Comparison of ENCODE assay signal across 15 mouse cellular contexts in genomic region chr5:4349943-4350342, GRCm38 (mm10).
"Had no signal": no experiment of that assay in that cellular context is flagged by ENCODE, and none has a peak within 500 bp of the region (broad histone marks: within the 10 kb centered on the region; RNA-seq: fewer than 3 reads in every experiment).

No protein-coding gene starts in this region.

- H3K9me3 ChIP-seq: limb, embryonic 12.5 days; midbrain, embryonic 10.5 days; neural tube, embryonic 15.5 days had no signal

- H3K27me3 ChIP-seq: limb, embryonic 12.5 days; neural tube, embryonic 15.5 days had no signal

- H3K4me2 ChIP-seq: limb, embryonic 12.5 days; neural tube, embryonic 15.5 days had no signal

- DNase-seq: kidney, adult 11 months; kidney, adult 9 months; kidney, postnatal 36 days; lung, adult 18-20 months; lung, postnatal 4 days; midbrain, embryonic 14.5 days; right cerebral cortex, adult 18-20 months; right cerebral cortex, postnatal 25 days; thymus, postnatal 4 days had no signal

- H3K36me3 ChIP-seq: limb, embryonic 12.5 days; midbrain, embryonic 10.5 days; neural tube, embryonic 15.5 days had no signal

- H3K4me1 ChIP-seq: neural tube, embryonic 15.5 days had no signal

- H3K27ac ChIP-seq: kidney, postnatal 0 days; limb, embryonic 12.5 days; liver, embryonic 14.5 days; midbrain, embryonic 10.5 days; neural tube, embryonic 15.5 days had no signal

- H3K9ac ChIP-seq: limb, embryonic 12.5 days; liver, embryonic 14.5 days; neural tube, embryonic 15.5 days had no signal

- H3K4me3 ChIP-seq: limb, embryonic 12.5 days; midbrain, embryonic 10.5 days; myocyte; neural tube, embryonic 15.5 days had no signal
